Mouse (Mus musculus) testis, postnatal 14 days (tissue): Measurements from ENCODE around the gene Dlec1.

ENCODE experiments used
- DNase-seq: peaks from one replicate; pipeline ENCODE4 v3.0.0; 2021; ENCODE audit warnings: low spot score

Dlec1 gene

GRCm38 (mm10) chr9:119142066-119142465 is 39.8 kb downstream of the Dlec1 start:
- no peak for DNase-seq

GRCm38 (mm10) chr9:119143372-119143771 is 41.1 kb downstream of the Dlec1 start:
- DNase-seq: no peak

- DNase-seq: no peak
Measured at GRCm38 (mm10) chr9:119144696-119145095, 42.4 kb downstream of the Dlec1 start.

GRCm38 (mm10) chr9:119145137-119145536 is 42.9 kb downstream of the Dlec1 start:
- no peak for DNase-seq

- DNase-seq: no peak
Measured at GRCm38 (mm10) chr9:119145638-119146037, 43.4 kb downstream of the Dlec1 start.

- DNase-seq: no peak
Measured at GRCm38 (mm10) chr9:119146098-119146770, 44.0 kb downstream of the Dlec1 start.

- peak; percentile 29 for DNase-seq
Measured at GRCm38 (mm10) chr9:119149601-119150000, 47.3 kb downstream of the Dlec1 start.

- no peak for DNase-seq
Measured at GRCm38 (mm10) chr9:119151751-119152150, 49.5 kb downstream of the Dlec1 start.

GRCm38 (mm10) chr9:119155416-119155815 is 53.1 kb downstream of the Dlec1 start:
- no peak for DNase-seq

- no peak for DNase-seq
Measured at GRCm38 (mm10) chr9:119155826-119156225, 53.5 kb downstream of the Dlec1 start.

GRCm38 (mm10) chr9:119156278-119157201 is 54.3 kb downstream of the Dlec1 start, which contains the start of gene Acaa1b:
Gene Acaa1b (minus strand): TSS chr9:119157093.
- peak; percentile 78 for DNase-seq

- no peak for DNase-seq
Measured at GRCm38 (mm10) chr9:119158861-119159260, 56.6 kb downstream of the Dlec1 start, which contains the start of gene Gm47289. Gene Gm47289 (plus strand): TSS chr9:119159161.

GRCm38 (mm10) chr9:119160689-119161088 is 58.4 kb downstream of the Dlec1 start:
- no peak for DNase-seq

- no peak for DNase-seq
Measured at GRCm38 (mm10) chr9:119164743-119165142, 62.5 kb downstream of the Dlec1 start.

- no peak for DNase-seq
Measured at GRCm38 (mm10) chr9:119165548-119165947, 63.3 kb downstream of the Dlec1 start.

- DNase-seq: no peak
Measured at GRCm38 (mm10) chr9:119167608-119168007, 65.3 kb downstream of the Dlec1 start.

GRCm38 (mm10) chr9:119179292-119179691 is 77.0 kb downstream of the Dlec1 start:
- DNase-seq: no peak

- DNase-seq: peak; percentile 28
Measured at GRCm38 (mm10) chr9:119181241-119181728, 79.0 kb downstream of the Dlec1 start.

- DNase-seq: peak; percentile 18
Measured at GRCm38 (mm10) chr9:119192202-119192990, 90.1 kb downstream of the Dlec1 start.
